Mouse (Mus musculus): ENCODE measurements around the gene Hipk2.

GRCm38 (mm10) chr6:38866357-38866756, 9.6 kb downstream of the Hipk2 start:
- no peak for TF ChIP-seq POLR2A (IDR thresholded peaks at IDR 0.05; ENCODE audit: extremely low read depth, insufficient read depth, low read length)
- TF ChIP-seq CTCF (IDR thresholded peaks at IDR 0.05; ENCODE audit: extremely low read depth, insufficient read depth, low read length), result no peak
